Mouse (Mus musculus): ENCODE results near the gene Nudt9. TPM values are rescaled to one million over a fixed set of nuclear protein-coding genes. Genes with fewer than 3 reads are reported as not detected.
A peak's percentile ranks its signal among the peaks of the same experiment; 100 is the strongest.
"Not testable (repeated sequence)": the region's sequence is repeated elsewhere in the genome, so short reads cannot be mapped to it uniquely, and the experiment has no call there.

Nudt9 gene
- polyA plus RNA-seq, 1 experiment from 2014 or later, result 65.1 TPM

DNA sequence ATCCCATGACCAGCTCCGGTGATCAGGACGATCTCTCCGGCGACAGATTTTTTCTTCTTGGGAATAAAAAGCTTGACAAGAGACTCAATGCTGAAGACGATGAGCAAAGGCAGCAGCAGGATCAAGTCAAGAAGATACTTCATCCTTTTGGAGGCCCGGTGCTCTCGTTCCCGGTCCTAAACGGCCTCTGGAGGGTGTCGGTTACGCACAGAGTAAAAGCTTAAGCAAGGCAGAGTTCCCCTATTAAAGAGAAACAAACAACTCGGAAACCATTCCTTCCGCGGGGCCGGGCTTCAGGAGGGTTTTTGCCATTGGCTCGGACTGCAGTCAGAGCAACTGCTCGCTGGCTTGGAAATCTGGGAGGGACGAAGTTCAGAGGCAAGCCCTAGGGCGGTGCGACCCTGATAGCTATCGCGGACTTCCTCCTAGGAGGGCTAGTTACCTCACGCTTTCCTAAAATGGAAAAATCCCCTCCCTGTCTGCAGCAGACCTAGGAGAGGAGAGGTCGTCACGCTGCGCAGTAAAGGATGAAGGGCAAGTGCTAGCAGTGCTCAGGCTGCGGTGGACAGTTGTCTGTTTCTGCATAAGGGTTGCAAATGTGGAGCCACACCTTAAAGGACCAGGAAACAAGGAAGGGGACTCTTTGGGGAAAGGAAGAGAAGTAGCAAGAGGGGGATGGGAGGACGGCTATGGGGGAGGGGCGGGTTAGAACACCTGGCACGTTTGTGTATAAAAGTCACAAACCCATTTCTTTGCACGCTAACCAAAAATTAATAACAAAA is 24.3 kb upstream of the Nudt9 start, which contains the start of gene Hsd17b11:
Hsd17b11 (minus strand) TSS at position 323 of the 782 bp plus-strand sequence.
- Histone ChIP-seq H3K27me3 (replicated peaks; ENCODE audit: low read depth, poor library complexity, severe bottlenecking) (peaks cover 30% of the 10 kb centered on the region), H3K4me1 (peaks cover 37% of the 10 kb centered on the region), H3K4me3 (peak within 1 kb of the TSS; percentile 63), H3K9me3 (no peaks in the 10 kb centered on the region), H3K27ac (replicated peaks) (peak within 1 kb of the TSS; percentile 83), H3K36me3 (replicated peaks) (peaks cover 13% of the 10 kb centered on the region; the same call in 1 of the 2 replicates)
- DNase-seq (ENCODE audit: low spot score), result peak; percentile 86
- 2% methylated on average over 31 of the region's 31 CpGs for WGBS

DNA sequence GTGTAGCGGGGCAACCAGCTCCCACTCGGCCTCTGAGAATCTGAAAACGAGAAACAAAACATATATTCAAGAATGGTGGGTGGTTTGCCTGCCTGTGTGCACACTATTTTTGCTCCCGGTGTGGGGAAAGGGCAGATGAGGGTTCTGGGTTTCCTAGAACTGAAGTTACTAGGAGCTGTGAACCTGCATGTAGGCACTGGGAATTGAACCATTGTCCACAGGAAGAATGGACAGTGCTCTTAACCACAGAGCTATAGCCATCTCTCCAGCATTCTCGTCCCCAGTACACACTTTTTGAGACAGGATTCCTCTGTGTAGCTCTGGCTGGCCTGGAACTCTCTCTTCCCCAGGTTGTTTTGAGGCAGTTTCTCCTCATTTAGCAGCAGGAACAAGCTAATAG is 23.5 kb upstream of the Nudt9 start:
- H3K4me3 ChIP-seq, result peak overlapping the region; percentile 63
- 33% methylated on average over 5 of the region's 5 CpGs for WGBS

DNA sequence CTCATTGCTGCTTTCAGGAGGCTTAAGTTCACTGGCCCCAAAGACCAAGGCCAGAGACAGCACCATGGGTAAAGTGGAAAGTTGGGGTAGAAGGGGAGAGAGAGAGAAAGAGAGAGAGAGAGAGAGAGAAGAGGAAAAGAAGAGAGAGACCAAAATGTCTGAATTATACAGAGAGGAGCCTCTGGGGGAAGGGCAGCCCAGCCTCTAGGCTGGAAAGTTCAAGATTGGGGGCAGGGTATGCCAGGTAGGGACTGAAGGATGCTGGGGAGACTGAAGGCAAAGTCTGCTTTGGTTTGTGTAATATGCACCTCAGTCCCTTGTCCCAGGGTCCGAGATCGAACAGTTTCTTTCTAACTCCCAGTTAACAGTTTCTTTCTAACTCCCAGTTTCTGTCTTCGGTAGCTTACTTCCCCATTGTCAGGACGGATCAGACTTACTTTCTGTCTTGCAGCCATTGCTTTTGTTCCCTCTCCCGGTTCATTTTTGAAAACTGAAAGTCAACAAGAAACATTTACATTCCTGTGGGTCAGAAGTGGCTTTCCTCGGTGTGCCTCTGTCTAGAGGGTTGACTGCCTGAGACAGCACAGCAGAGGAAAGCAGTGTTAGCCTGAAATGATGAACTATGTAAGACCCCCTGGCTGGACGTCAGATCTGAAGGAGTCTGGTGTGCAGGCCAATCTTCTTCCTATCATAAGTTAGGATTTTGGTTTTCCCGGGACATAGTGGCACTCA is 22.7 kb upstream of the Nudt9 start:
- Histone ChIP-seq H3K27ac (replicated peaks) (no peak overlapping the region), H3K36me3 (replicated peaks) (no peaks in the 10 kb centered on the region), H3K9me3 (no peaks in the 10 kb centered on the region), H3K27me3 (replicated peaks; ENCODE audit: low read depth, poor library complexity, severe bottlenecking) (peaks cover 30% of the 10 kb centered on the region), H3K4me3 (no peak overlapping the region), H3K4me1 (peaks cover 37% of the 10 kb centered on the region)
- DNase-seq (ENCODE audit: low spot score), result no peak
- 77% methylated on average over 8 of the region's 8 CpGs for WGBS

More for the DNA sequence above, 23.5 kb upstream of the Nudt9 start:
- Histone ChIP-seq H3K9me3 (no peaks in the 10 kb centered on the region), H3K36me3 (replicated peaks) (peaks cover 5% of the 10 kb centered on the region; the same call in 1 of the 2 replicates), H3K27me3 (replicated peaks; ENCODE audit: low read depth, poor library complexity, severe bottlenecking) (peaks cover 30% of the 10 kb centered on the region), H3K27ac (replicated peaks) (peak overlapping the region; percentile 83), H3K4me1 (peaks cover 37% of the 10 kb centered on the region)
- no peak for DNase-seq (ENCODE audit: low spot score)

DNA sequence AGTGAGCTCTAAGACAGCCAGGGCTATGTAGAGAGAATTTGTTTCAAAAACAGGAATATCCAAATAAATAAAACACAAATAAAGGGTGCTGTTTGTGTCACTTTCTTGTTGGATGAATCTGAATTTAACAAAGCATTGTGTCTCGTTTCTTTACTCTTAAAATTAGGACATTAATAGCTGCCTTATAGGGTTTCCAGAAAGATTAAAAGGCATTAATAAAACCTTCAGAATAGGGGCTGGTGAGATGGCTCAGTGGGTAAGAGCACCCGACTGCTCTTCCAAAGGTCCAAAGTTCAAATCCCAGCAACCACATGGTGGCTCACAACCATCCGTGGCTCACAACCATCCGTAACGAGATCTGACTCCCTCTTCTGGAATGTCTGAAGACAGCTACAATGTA is 21.9 kb upstream of the Nudt9 start:
- DNase-seq (ENCODE audit: low spot score); H3K36me3 ChIP-seq (replicated peaks); H3K9me3 ChIP-seq; H3K4me3 ChIP-seq; H3K27ac ChIP-seq (replicated peaks): not testable (repeated sequence)
- WGBS, result 81% methylated on average over 5 of the region's 5 CpGs
- peaks cover 36% of the 10 kb centered on the region for H3K4me1 ChIP-seq
- H3K27me3 ChIP-seq (replicated peaks; ENCODE audit: low read depth, poor library complexity, severe bottlenecking), result peaks cover 30% of the 10 kb centered on the region

DNA sequence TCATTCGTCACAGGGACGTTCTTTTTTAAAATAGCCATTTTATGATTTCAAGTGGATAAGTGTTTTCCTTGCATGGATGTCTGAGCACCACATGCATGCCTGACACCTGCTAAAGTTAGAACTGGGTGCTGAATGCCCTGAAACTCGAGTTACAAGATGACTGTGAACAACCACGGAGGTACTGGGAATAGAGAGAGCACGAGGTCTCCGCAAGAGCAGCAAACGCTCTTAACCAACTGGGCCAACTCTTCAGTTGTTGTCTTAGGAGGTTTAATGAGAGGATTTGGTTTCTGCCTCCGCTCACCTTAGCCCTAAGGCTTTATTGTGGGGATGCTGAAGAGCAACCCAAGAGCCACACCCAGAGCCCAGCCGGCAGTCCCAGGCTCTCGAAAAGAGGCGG is 21.3 kb upstream of the Nudt9 start:
- no peak for DNase-seq (ENCODE audit: low spot score)
- H3K27me3 ChIP-seq (replicated peaks; ENCODE audit: low read depth, poor library complexity, severe bottlenecking), result peaks cover 30% of the 10 kb centered on the region

DNA sequence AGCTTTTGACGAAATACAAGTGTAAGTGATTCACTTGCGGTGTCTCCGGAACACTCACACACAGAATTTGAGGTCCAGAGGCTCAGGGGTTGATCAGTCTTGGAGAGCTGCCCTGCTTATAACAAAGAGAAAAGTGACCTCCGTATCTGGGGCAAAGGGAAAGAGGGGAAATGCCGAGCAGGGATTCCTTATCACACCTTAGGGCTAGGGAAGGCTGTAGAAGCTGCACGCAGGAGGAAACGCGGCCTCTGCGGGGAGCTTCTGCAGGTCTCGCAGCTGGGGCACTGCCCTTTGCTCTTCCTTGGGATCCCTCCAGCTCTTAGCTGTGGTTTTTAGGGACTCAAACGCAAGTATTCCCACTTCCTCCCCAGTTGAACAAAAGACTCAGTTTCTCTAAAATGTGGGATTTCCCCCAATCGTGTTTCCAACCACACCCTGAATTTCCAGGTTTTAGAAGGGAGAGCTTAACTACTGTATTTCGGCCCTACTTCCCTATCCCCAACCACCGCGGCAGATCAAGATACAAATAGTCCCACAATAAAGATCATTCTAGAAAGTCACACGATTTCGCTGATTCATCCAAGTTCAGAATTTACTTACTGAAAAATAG is 20.8 kb upstream of the Nudt9 start:
- peaks cover 30% of the 10 kb centered on the region for H3K27me3 ChIP-seq (replicated peaks; ENCODE audit: low read depth, poor library complexity, severe bottlenecking)
- 36% methylated on average over 17 of the region's 17 CpGs for WGBS
- no peak overlapping the region for H3K27ac ChIP-seq (replicated peaks)
- peaks cover 29% of the 10 kb centered on the region for H3K4me1 ChIP-seq
- no peak for DNase-seq (ENCODE audit: low spot score)
- no peaks in the 10 kb centered on the region for H3K9me3 ChIP-seq
- H3K36me3 ChIP-seq (replicated peaks), result no peaks in the 10 kb centered on the region
- H3K4me3 ChIP-seq, result no peak overlapping the region

More for the DNA sequence above, 21.3 kb upstream of the Nudt9 start:
- H3K27ac ChIP-seq (replicated peaks), result no peak overlapping the region
- H3K4me1 ChIP-seq, result peaks cover 33% of the 10 kb centered on the region
- 60% methylated on average over 11 of the region's 11 CpGs for WGBS
- H3K9me3 ChIP-seq, result no peaks in the 10 kb centered on the region
- H3K4me3 ChIP-seq, result no peak overlapping the region
- H3K36me3 ChIP-seq (replicated peaks), result no peaks in the 10 kb centered on the region

DNA sequence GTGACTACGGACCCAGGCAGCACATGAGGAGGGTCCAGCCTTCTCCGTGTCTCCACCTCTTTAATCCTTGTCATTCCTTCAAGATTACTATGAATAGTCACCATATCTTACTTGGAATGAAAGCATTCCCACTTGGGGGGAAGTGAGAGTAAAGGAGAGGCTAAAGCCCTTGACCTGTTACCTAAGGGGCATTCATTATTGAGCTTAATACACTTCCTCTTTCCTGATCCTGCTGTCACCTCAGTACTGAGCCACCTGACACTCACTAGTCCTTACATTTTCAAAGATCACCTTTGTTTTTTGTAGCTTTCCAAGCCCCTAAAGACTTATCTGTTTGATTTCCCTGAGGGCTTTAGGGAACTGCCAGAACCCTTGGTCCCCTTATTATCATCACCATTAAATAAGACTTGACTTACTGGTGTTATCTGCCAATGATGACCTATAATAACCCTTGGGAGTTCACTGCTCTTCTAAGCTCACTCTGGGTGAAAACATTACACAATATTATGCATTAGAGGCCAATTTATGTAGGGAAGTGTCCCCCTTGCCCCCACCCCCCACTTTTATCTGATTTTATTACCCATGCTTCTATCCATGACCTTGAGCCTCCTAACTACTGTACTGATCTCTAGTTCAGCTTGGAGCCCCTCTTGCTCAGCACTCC is 13.5 kb upstream of the Nudt9 start:
- Histone ChIP-seq H3K36me3 (replicated peaks) (no peaks in the 10 kb centered on the region), H3K9me3 (no peaks in the 10 kb centered on the region), H3K4me3 (no peak overlapping the region), H3K27me3 (replicated peaks; ENCODE audit: low read depth, poor library complexity, severe bottlenecking) (no peaks in the 10 kb centered on the region), H3K27ac (replicated peaks) (no peak overlapping the region), H3K4me1 (0 out of 2 replicates have a peak, but pooled peaks cover 3% of the 10 kb centered on the region)
- DNase-seq (ENCODE audit: low spot score), result no peak
- 86% methylated on average over 2 of the region's 2 CpGs for WGBS

DNA sequence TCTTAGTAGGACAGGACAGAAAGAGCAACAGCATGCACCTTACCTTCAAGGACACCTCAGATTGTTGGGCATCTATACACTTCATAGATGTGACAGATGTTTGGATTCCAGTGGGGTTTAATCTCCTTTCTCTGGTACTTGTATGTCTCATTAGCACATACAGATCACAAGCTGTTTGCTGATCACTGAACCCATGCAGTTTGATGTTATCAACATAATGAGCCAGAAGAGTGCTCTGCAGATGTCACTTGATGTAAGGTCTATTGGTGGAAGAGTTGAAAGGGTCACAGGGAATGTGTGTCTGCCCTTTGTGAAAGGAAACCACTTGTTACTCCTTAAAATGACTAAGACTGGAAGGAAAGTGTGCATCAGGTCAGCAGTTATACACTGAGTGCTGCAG is 11.0 kb upstream of the Nudt9 start:
- no peaks in the 10 kb centered on the region for H3K36me3 ChIP-seq (replicated peaks)
- no peak overlapping the region for H3K27ac ChIP-seq (replicated peaks)
- 0 out of 2 replicates have a peak, but pooled peaks cover 3% of the 10 kb centered on the region for H3K4me1 ChIP-seq
- no peak for DNase-seq (ENCODE audit: low spot score)
- H3K9me3 ChIP-seq, result no peaks in the 10 kb centered on the region
- H3K4me3 ChIP-seq, result no peak overlapping the region
- no peaks in the 10 kb centered on the region for H3K27me3 ChIP-seq (replicated peaks; ENCODE audit: low read depth, poor library complexity, severe bottlenecking)

DNA sequence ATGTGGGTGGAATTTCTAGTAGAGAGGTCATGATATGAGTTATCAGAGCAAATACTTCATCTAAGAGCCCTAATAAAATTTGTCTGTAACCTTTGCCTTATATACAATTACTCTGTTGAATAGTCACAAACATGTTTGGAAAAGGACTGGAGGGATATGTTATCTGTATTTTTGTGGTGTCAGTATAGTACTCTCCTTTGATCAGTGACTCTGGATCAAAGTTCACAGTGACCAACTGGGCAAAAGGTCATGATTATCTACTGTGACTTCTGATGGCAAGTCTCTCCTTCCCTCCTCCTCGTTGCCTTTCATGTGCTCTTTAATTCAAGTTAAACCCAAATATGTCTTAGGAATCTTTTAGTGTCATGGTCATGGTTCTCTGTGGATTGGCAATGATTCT is 10.3 kb upstream of the Nudt9 start:
- 67% methylated on average over 1 of the region's 1 CpGs for WGBS

DNA sequence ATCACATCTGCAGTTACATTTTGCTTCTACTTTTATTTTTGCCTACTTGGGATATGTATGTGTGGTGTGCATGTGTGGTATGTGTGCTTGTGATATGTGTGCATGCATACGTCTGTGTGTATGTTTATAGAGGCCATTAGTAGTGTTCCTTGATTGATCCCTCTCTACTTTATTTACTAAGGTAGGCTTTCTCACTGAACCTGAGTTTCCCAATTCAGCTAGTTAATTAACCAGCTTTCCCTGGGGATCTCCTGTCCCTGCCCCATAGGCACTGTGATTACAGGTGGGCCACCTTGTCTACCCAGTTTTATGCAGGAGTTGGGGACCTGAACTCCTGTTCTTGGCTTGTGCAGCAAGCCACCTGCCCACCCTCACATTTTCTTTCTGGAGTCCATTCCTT is 9.4 kb upstream of the Nudt9 start:
- 93% methylated on average over 1 of the region's 1 CpGs for WGBS
- no peak for DNase-seq (ENCODE audit: low spot score)

More for the DNA sequence above, 10.3 kb upstream of the Nudt9 start:
- no peaks in the 10 kb centered on the region for H3K27me3 ChIP-seq (replicated peaks; ENCODE audit: low read depth, poor library complexity, severe bottlenecking)
- H3K4me1 ChIP-seq, result no peaks in the 10 kb centered on the region
- no peaks in the 10 kb centered on the region for H3K36me3 ChIP-seq (replicated peaks)
- H3K4me3 ChIP-seq, result no peak overlapping the region
- no peak overlapping the region for H3K27ac ChIP-seq (replicated peaks)
- no peak for DNase-seq (ENCODE audit: low spot score)
- no peaks in the 10 kb centered on the region for H3K9me3 ChIP-seq

DNA sequence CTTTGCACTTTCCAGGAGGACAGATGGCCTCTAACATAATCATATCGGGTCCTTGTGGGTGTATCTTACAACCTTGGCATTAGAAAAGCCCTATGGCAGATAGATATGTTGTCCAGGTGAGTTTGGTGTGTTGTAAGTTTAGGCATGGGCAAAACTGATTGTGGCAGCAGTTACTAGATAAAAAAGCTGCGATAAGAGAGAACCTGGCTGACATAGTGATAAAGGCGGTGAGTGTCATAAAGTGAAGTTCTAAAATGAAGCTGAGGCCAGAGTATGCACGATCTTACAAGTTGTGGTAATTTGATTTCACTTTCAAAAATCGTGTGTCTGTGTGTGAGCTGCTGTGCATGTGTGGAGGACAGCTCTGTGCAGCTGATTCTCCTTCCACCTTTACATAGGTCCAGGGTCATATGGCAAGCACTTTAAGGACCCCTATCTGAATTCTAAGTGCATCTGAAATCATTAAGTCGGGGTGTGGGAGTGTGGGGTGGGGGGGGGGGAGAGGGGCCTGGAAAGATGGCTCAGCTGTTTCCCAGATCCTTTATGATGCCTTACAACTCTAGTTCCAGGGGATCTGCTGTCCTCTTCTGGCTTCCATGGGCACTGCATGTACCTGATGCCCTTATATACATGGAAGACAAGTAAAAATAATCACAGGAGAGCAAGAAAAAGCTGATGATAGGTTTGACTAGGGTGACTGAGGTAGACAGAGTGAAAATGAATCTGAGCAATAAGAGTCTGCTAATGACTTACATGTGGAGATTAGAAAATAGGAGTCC is 6.8 kb upstream of the Nudt9 start:
- DNase-seq (ENCODE audit: low spot score), result peak; percentile 37
- Histone ChIP-seq H3K36me3 (replicated peaks) (no peaks in the 10 kb centered on the region), H3K27ac (replicated peaks) (no peak overlapping the region), H3K9me3 (no peaks in the 10 kb centered on the region), H3K4me3 (no peak overlapping the region), H3K27me3 (replicated peaks; ENCODE audit: low read depth, poor library complexity, severe bottlenecking) (no peaks in the 10 kb centered on the region), H3K4me1 (no peaks in the 10 kb centered on the region)
- WGBS, result 73% methylated on average over 6 of the region's 6 CpGs

More for the DNA sequence above, 9.4 kb upstream of the Nudt9 start:
- H3K27me3 ChIP-seq (replicated peaks; ENCODE audit: low read depth, poor library complexity, severe bottlenecking), result no peaks in the 10 kb centered on the region
- H3K4me3 ChIP-seq, result no peak overlapping the region
- no peak overlapping the region for H3K27ac ChIP-seq (replicated peaks)
- no peaks in the 10 kb centered on the region for H3K4me1 ChIP-seq
- H3K9me3 ChIP-seq, result no peaks in the 10 kb centered on the region
- H3K36me3 ChIP-seq (replicated peaks), result no peaks in the 10 kb centered on the region
